Mouse (Mus musculus) neutrophil, adult 5-6 weeks (primary cell): Measurements from ENCODE around the gene Tomm40. TPM values are rescaled to one million over a fixed set of nuclear protein-coding genes. Genes with fewer than 3 reads are reported as not detected.

Experiments
- ATAC-seq: fragments of 151-379, 151-347 bp; 2 replicates; pipeline ENCODE4 v1.8.0; 2017; ENCODE audit warnings: mild to moderate bottlenecking, moderate TSS enrichment; ENCODE audit not compliant: insufficient number of reproducible peaks, poor library complexity, low FRiP score, severe bottlenecking; ENCODE audit errors: extremely low read depth
- total RNA-seq: library from RNA; stranded (forward); fragments of 200-1000 nt; gene quantifications from 2 replicates; pipeline ENCODE4 v1.2.3, GENCODE M21; 2017

Tomm40 gene
- total RNA-seq, 1 experiment from 2014 or later: 22.2 TPM

- no peak for ATAC-seq
Observed at GRCm38 (mm10) chr7:19746426-19747201, 31.4 kb upstream of the Tomm40 start.

DNA sequence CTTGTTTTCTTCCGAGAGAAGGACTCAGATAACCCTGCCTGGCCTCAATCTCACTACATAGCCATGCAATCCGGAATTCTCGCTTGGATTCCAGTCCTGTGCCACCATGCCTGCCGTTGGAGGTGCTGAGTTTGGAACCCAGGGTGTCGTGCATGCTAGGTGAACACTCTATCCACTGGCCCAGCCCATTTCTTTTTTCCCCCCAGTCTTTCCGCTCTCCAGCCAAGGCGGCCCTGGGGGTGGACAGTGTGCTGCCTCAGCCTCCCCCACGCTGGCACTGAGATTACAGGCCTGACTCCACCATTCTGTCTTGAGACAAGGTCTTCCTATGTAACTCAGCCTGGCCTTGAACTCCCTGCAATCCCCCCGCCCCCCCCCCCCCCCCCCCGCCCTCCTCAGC, 30.7 kb upstream of the Tomm40 start:
- ATAC-seq: no peak

DNA sequence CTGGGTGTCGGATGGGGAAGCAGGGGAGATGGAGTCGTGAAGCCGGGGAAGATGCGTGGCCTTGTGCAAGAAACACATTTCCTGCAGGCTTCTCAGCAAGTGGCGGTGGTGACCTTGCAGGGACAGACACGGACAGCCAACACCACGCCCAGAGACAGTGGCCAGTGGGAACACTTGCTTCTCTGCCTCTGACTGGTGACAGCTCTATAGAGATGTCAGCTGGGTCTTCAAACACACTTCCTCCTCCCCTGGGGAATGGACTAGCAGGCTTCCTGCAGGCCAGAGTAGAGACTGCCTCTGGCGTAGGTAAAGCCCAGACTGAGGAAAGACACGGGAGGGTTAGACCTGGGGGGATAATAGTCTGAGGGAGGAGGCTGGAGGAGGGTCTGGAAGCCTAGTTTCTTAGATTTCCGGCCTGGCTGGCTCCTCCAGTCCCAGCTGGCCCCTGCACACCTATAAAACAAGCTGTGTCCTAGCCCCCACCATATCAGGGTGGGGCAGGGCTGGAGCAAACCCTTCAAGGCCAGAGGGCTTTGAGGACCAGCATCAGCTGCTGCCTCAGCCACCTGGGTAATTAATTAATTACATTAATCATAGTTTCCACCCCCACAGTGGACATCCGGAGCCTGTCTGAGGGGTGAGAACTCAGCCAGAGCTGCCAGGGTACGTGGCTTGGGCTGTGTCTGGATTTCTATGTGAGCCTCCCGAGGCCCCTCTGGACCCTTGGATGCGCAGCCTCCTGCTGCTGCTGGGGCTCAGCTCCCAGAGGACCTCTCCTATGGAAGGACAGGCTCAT, 29.6 kb upstream of the Tomm40 start:
- no peak for ATAC-seq

DNA sequence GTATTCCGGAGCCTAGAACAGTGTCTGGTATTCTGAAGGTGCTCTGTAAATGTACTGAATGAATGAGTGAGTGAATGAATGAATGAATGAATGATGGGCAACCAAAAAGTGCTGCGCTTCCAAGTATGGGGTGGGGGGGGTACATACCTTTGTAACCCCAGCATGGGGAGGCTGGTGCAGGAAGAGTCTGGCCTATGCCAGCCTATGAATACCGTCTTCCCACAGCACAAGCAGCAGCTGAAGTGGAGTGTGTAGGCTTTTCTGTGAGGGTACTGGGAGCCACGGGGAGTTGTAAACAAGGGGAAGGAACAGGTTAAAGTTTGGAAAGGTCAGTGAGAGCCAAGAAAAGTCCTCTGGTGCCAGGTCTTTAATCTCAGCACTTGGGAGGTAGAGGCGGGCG, 28.6 kb upstream of the Tomm40 start:
- no peak for ATAC-seq

DNA sequence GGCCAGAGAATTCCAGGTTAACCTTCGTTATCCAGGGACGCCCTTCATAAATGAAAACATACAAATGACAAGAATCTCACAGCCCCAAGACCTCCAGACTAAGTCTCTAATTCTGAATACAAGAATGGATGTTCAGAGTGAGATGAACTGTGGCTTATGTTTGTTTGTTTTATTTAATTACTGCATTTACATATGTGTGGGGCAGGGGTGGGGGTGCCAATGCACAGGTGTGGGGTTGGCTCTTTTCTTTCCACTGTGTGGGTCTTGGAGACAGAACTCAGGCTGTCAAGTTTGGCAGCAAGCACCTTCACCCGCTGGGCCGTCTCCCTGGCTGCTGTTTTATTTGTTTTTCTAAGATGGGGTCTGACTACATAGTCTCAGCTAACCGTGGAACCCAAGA, 27.2 kb upstream of the Tomm40 start:
- no peak for ATAC-seq

DNA sequence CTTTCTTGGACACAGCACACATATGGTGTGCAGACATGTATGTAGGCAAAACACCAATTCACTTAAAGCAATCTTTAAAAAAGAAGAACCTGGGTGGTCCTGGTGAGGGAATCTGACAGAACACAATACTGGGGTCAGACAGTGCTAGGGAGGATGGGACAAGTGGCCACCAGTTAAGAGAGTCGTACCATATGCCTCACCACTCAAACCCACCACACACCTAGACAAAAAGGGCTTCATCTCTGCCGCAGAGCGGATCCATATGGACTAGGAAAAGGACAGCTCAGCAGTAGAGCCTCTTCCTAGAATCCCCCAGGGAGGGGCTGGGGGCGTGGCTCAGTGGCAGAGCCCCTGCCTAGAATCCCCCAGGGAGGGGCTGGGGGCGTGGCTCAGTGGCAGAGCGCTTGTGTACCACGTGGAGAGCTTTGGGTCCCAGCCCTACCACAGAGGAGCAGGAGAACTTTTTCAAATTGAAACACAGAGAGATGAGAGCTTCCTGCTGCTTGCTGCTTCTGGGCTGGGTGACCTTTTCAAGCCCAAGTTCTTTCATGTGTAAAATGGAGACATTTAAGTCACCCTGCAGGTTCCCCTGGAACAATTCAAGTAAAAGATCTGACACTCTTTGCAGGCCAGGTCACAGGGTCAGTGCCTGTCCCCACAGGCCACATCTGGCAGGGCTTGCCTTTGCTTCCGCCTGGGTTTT, 26.2 kb upstream of the Tomm40 start:
- ATAC-seq: no peak

DNA sequence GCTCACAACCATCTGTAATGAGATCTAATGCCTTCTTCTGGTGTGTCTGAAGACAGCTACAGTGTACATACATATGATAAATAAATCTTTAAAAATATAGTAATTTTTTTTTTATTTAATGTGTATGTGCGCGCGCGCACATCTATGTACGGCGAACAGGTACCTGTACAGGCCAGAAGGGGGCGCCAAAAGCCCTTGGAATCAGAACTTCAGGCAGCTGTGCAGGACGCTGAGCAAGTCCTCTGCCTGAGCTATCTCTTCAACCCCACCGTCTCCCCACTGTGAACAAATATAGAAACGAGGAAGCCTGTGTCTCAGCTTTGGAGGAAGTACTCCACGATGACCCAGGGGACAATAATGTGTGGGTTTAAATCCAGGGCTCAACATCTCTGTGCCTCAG, 25.0 kb upstream of the Tomm40 start:
- no peak for ATAC-seq

- no peak for ATAC-seq
Observed at GRCm38 (mm10) chr7:19738771-19739170, 23.5 kb upstream of the Tomm40 start.

DNA sequence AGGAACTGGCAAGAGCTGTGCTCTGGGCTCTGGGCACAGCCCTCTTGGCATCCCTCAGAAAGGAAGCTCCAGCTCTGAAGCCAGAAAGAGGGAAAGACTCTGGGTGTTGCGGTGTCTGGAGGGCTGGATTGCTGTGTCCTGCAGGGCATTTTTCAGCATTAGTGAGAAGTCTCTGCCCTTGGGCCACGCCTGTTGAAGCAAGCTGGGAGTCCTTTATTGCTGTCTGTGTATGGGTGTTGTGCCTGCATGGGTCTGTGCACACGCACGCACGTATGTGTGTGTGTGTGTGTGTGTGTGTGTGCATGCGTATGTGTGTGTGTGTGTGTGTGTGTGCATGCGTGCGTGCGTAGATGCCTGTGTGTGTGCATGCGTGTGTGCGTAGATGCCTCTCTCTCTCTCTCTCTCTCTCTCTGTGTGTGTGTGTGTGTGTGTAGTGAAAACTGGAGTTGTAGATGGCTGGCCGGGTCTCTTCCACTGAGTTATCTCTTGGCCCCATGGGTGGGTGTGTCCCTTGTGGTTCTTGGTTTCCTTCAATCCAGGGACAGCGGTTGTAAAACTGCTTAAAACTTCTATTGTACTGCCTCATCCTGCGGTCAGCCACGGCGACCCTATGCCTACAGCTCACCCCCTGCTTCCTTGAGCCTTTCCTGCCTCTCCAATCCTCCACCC, 21.3 kb upstream of the Tomm40 start:
- ATAC-seq: no peak

DNA sequence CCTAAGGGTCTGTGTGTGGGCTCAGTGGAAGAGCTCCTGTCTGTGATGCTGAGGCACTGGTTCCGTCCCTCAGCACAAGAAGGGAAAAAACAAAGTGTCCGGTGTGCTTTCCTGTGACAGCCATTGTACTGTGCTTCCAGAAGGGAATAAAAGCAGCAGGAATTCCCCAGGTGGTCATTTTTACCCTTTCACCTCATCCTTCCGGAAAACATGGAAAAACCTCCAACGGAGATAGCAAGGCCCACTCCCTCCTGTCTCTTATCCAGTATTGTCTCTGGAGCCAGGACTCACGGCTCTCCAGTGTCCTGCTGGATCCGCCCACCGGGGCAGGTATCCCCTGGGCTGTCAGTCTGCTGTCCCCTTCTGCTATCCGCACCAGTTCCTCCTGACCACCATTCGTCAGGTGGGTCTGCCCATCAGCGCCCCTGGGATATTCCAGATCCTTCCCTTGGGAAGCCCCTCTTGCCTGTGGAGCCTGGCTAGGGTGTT, 19.0 kb upstream of the Tomm40 start:
- ATAC-seq: no peak

DNA sequence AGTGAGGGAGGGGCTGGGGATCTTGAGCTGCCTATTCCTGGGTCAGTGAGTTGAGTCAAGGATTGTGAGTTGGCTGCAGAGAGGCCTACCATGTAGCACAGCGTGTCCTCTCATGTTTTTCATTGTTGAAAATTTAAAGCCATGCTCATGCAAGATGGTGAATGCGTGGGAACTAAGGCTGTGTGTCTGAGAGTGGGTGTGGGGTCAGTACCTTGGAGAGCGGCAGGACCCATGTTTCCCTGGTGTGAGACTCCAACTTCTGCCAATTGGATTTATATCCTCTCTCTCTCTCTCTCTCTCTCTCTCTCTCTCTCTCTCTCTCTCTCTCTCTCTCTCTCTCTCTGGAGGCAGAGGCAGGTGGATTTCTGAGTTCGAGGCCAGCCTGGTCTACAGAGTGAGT, 11.3 kb upstream of the Tomm40 start:
- ATAC-seq: no peak

- no peak for ATAC-seq
Observed at GRCm38 (mm10) chr7:19724167-19724566, 8.9 kb upstream of the Tomm40 start.

GRCm38 (mm10) chr7:19722754-19723195, 7.5 kb upstream of the Tomm40 start:
- ATAC-seq: no peak

DNA sequence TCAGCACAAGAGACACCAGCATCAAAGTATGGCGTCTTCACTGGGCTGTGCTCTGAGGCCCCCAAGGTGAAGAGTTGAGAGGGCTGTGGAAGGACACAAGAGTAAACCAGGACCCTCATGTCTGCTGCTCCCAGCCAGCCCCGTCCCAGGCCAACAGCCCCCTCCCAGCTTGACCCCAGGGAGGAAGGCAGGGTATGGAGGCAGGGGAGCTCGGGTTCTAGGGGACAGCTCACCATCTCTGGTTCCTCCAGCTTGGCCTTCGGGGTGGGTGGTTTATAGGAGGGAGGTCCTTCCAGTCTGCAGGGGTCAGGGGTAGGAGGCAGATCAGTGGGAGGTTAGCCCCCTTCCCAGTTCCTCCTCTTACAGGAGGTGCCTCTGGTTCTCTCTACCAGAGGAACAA, 4.0 kb upstream of the Tomm40 start:
- ATAC-seq: no peak

- ATAC-seq: no peak
Observed at GRCm38 (mm10) chr7:19718297-19718952, 3.2 kb upstream of the Tomm40 start.

DNA sequence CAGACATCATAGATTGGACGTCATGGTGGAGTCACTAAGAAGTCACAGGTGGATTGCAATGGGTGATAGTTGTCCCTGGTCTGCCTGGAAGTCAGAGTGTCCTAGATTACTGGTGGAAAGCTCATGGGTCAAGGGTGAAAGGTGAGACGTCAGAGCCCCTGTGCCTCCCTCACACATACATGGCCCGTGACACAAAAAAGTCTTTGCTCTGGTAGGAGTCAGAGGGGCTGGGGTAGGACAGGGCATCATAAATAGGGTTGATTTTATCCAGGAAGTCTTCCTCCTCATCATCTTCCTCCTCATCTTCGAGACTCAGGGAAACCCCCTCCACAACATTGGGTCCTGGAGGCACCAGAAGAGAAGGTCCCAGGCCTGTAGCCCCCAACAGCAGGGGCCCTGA, 2.1 kb upstream of the Tomm40 start:
- no peak for ATAC-seq

DNA sequence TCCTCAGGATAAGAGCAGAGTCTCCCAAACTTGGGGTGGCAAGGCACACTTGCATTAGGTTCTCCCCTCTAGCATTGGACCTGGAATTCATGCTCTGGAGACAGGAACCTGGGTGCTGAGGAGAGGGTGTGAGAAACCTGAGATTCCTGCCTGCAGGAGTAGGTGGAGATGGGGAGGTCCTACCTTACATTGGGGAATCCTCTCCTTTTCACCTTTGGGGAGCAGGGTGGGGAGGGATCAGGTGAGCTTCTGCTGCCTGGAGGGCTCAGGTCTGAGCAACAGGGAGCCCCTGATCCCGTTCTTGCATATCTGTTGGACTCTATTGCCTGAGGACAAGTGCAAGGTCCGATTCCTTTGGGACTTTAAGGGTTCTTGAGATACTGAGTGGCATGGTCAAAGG, 1.6 kb upstream of the Tomm40 start:
- no peak for ATAC-seq

GRCm38 (mm10) chr7:19716055-19716682, 931 bp upstream of the Tomm40 start:
- no peak for ATAC-seq
